Mouse (Mus musculus) heart, postnatal 10 days (tissue): ENCODE measurements around the gene Ech1. TPM values are rescaled to one million over a fixed set of nuclear protein-coding genes. Genes with fewer than 3 reads are reported as not detected.

Experiments used
- DNase-seq, 2 experiments: peaks; one replicate each; pipeline ENCODE4 v3.0.0; 2021
- intact Hi-C: fragments of 180-260 bp; cut with DNase I; formaldehyde crosslinking; loops from one replicate; pipeline ENCODE4 v1.15.1; 2025
- total RNA-seq, 2 experiments: library from RNA; stranded (reverse); gene quantifications; 2 replicates each; pipeline ENCODE4 v1.2.3; 2021

Ech1 gene
- total RNA-seq, 2 experiments from 2014 or later: 1,137 to 1,217 TPM

GRCm38 (mm10) chr7:28801901-28802670, 22.9 kb upstream of the Ech1 start:
- DNase-seq: peak in 1 of 2 experiments; percentile 72
- intact Hi-C loops: no loop called here

GRCm38 (mm10) chr7:28802846-28803588, 22.0 kb upstream of the Ech1 start:
- DNase-seq: peak in 1 of 2 experiments; percentile 48
- intact Hi-C loops: no loop called here

- DNase-seq: no peak
- intact Hi-C loops: no loop called here
Observed at GRCm38 (mm10) chr7:28803756-28804155, 21.3 kb upstream of the Ech1 start.

GRCm38 (mm10) chr7:28806869-28807268, 18.1 kb upstream of the Ech1 start:
- intact Hi-C loops: loop anchor here (5.0 kb wide), 1 partner anchor 625 kb away; no protein-coding TSS in a partner anchor
- peak in 1 of 2 experiments; percentile 49 for DNase-seq

- intact Hi-C loops: loop anchor here (2.0 to 5.0 kb wide), 2 partner anchors 17 to 625 kb away; partner anchors contain the start of gene Ech1
Observed at GRCm38 (mm10) chr7:28807641-28808220, 17.3 kb upstream of the Ech1 start.

GRCm38 (mm10) chr7:28808221-28808941, 16.6 kb upstream of the Ech1 start, which contains the start of gene Hnrnpl:
Gene Hnrnpl (plus strand): TSS chr7:28808541.
- peak in 1 of 2 experiments; percentile 85 for DNase-seq
- intact Hi-C loops: loop anchor here (2.0 to 5.0 kb wide), 2 partner anchors 16 to 624 kb away; partner anchors contain the start of gene Ech1

More at GRCm38 (mm10) chr7:28807641-28808220, 17.3 kb upstream of the Ech1 start:
- peak; percentile 67 to 70 for DNase-seq

GRCm38 (mm10) chr7:28808957-28809393, 16.0 kb upstream of the Ech1 start:
- intact Hi-C loops: loop anchor here (2.0 to 5.0 kb wide), 2 partner anchors 16 to 623 kb away; partner anchors contain the start of gene Ech1
- DNase-seq: peak; percentile 97

- DNase-seq: peak; percentile 72 to 73
- intact Hi-C loops: loop anchor here (2.0 to 5.0 kb wide), 3 partner anchors 15 to 623 kb away; partner anchors contain the start of gene Ech1
Observed at GRCm38 (mm10) chr7:28809401-28810089, 15.5 kb upstream of the Ech1 start.

- peak; percentile 98 to 99 for DNase-seq
- intact Hi-C loops: loop anchor here (5.0 kb wide), 1 partner anchor 147 kb away; no protein-coding TSS in a partner anchor
Observed at GRCm38 (mm10) chr7:28810107-28811066, 14.6 kb upstream of the Ech1 start.

GRCm38 (mm10) chr7:28811228-28811627, 13.8 kb upstream of the Ech1 start:
- intact Hi-C loops: loop anchor here (5.0 kb wide), 1 partner anchor 146 kb away; no protein-coding TSS in a partner anchor
- peak; percentile 95 to 96 for DNase-seq

GRCm38 (mm10) chr7:28811640-28812275, 13.3 kb upstream of the Ech1 start:
- peak in 1 of 2 experiments; percentile 50 for DNase-seq
- intact Hi-C loops: loop anchor here (1.0 to 5.0 kb wide), 2 partner anchors 9 to 146 kb away; no protein-coding TSS in a partner anchor

- intact Hi-C loops: loop anchor here (1.0 to 5.0 kb wide), 2 partner anchors 8 to 145 kb away; no protein-coding TSS in a partner anchor
- peak in 1 of 2 experiments; percentile 50 for DNase-seq
Observed at GRCm38 (mm10) chr7:28812436-28812835, 12.6 kb upstream of the Ech1 start.

- intact Hi-C loops: loop anchor here (1.0 to 5.0 kb wide), 3 partner anchors 7 to 144 kb away; no protein-coding TSS in a partner anchor
- DNase-seq: peak in 1 of 2 experiments; percentile 27
Observed at GRCm38 (mm10) chr7:28812949-28813348, 12.1 kb upstream of the Ech1 start.

- no peak for DNase-seq
- intact Hi-C loops: loop anchor here (5.0 kb wide), 1 partner anchor 143 kb away; no protein-coding TSS in a partner anchor
Observed at GRCm38 (mm10) chr7:28814306-28815034, 10.5 kb upstream of the Ech1 start.

- intact Hi-C loops: no loop called here
- no peak for DNase-seq
Observed at GRCm38 (mm10) chr7:28815230-28815629, 9.8 kb upstream of the Ech1 start.

- peak in 1 of 2 experiments; percentile 58 for DNase-seq
Observed at GRCm38 (mm10) chr7:28816201-28816600, 8.8 kb upstream of the Ech1 start.

GRCm38 (mm10) chr7:28816920-28817319, 8.1 kb upstream of the Ech1 start:
- no peak for DNase-seq
- intact Hi-C loops: no loop called here

More at GRCm38 (mm10) chr7:28816201-28816600, 8.8 kb upstream of the Ech1 start:
- intact Hi-C loops: no loop called here
